Mouse (Mus musculus) ES-Bruce4 (cell line): ENCODE data around the gene Ltc4s. TPM values are rescaled to one million over a fixed set of nuclear protein-coding genes. Genes with fewer than 3 reads are reported as not detected.

Experiments used
- H3K27ac ChIP-seq: 2 replicates; pipeline ENCODE4 v1.5.1; 2012; ENCODE audit warnings: low read length, inconsistent platforms; ENCODE audit not compliant: insufficient read depth
- H3K27me3 ChIP-seq: 2 replicates; pipeline ENCODE4 v1.6.1; 2012; ENCODE audit warnings: mild to moderate bottlenecking, low read length, inconsistent platforms; ENCODE audit not compliant: control insufficient read depth, poor library complexity, insufficient read depth, severe bottlenecking
- H3K36me3 ChIP-seq: 2 replicates; pipeline ENCODE4 v1.6.1; 2012; ENCODE audit warnings: inconsistent platforms, mild to moderate bottlenecking, low read length, moderate library complexity; ENCODE audit not compliant: control insufficient read depth, poor library complexity, insufficient read depth, severe bottlenecking
- H3K4me1 ChIP-seq: one replicate; pipeline ENCODE4 v1.8.1; 2011; ENCODE audit warnings: low read length; ENCODE audit not compliant: control insufficient read depth, insufficient read depth
- H3K4me3 ChIP-seq: 2 replicates; pipeline ENCODE4 v1.5.1; 2011; ENCODE audit warnings: low read depth, mild to moderate bottlenecking, low read length
- H3K9ac ChIP-seq: 2 replicates; pipeline ENCODE4 v1.6.1; 2012; ENCODE audit warnings: low read depth, mild to moderate bottlenecking, inconsistent platforms; ENCODE audit not compliant: poor library complexity, severe bottlenecking
- H3K9me3 ChIP-seq: replicated peaks from 2 replicates; pipeline ENCODE4 v1.6.1; 2012; ENCODE audit warnings: mild to moderate bottlenecking, low read length, inconsistent platforms; ENCODE audit not compliant: control insufficient read depth, poor library complexity, insufficient read depth, severe bottlenecking
- CTCF ChIP-seq: IDR thresholded peaks from one replicate; pipeline ENCODE4 v1.8.1; 2011; ENCODE audit warnings: low read depth, low read length
- EP300 ChIP-seq: IDR thresholded peaks from 2 replicates; pipeline ENCODE4 v1.6.1; 2011; ENCODE audit warnings: low read depth, low read length; ENCODE audit not compliant: insufficient read depth
- POLR2A ChIP-seq: IDR thresholded peaks from one replicate; pipeline ENCODE4 v1.8.1; 2011; ENCODE audit warnings: low read length; ENCODE audit not compliant: insufficient read depth
- polyA plus RNA-seq: library from polyadenylated mRNA; stranded (reverse); fragments of >200 nt; gene quantifications from 2 replicates; pipeline ENCODE4 v1.2.4, GENCODE M21; 2011; ENCODE audit warnings: low read depth; ENCODE audit not compliant: missing spikeins, insufficient read depth, insufficient read length

Ltc4s gene
- 2.7 and 3.1 TPM in 2 replicates for polyA plus RNA-seq

- Histone ChIP-seq H3K9me3 (no peaks in the 10 kb centered on the region), H3K9ac (peak within 1 kb of the TSS; percentile 83), H3K4me3 (peak within 1 kb of the TSS; percentile 81), H3K27me3 (no peaks in the 10 kb centered on the region), H3K27ac (no peak within 1 kb of the TSS), H3K4me1 (peaks cover 4% of the 10 kb centered on the region), H3K36me3 (no peaks in the 10 kb centered on the region)
- TF ChIP-seq EP300 (no peak), POLR2A (no peak), CTCF (no peak)
These were observed at the start of gene Ltc4s for GRCm38 (mm10) chr11:50238324-50238723. Gene Ltc4s, minus strand, starts transcription at chr11:50238616.

- Histone ChIP-seq H3K27ac (no peak overlapping the region), H3K9me3 (no peaks in the 10 kb centered on the region), H3K9ac (no peak overlapping the region), H3K4me1 (no peaks in the 10 kb centered on the region), H3K36me3 (0 out of 2 replicates have a peak, but pooled peaks cover 12% of the 10 kb centered on the region), H3K4me3 (no peak overlapping the region), H3K27me3 (no peaks in the 10 kb centered on the region)
- TF ChIP-seq EP300 (no peak), CTCF (no peak), POLR2A (no peak)
These were observed 48.0 kb upstream of the Ltc4s start for GRCm38 (mm10) chr11:50286428-50286827.

GRCm38 (mm10) chr11:50285696-50286095, 47.3 kb upstream of the Ltc4s start:
- TF ChIP-seq EP300 = no peak
- no peak for TF ChIP-seq POLR2A
- TF ChIP-seq CTCF = no peak
- H3K36me3 ChIP-seq = 0 out of 2 replicates have a peak, but pooled peaks cover 12% of the 10 kb centered on the region
- H3K4me1 ChIP-seq = no peaks in the 10 kb centered on the region
- H3K27ac ChIP-seq = no peak overlapping the region
- no peak overlapping the region for H3K9ac ChIP-seq
- H3K9me3 ChIP-seq = no peaks in the 10 kb centered on the region
- no peaks in the 10 kb centered on the region for H3K27me3 ChIP-seq
- H3K4me3 ChIP-seq = no peak overlapping the region

GRCm38 (mm10) chr11:50285263-50285662, 46.8 kb upstream of the Ltc4s start:
- H3K27me3 ChIP-seq = no peaks in the 10 kb centered on the region
- no peak overlapping the region for H3K9ac ChIP-seq
- no peak overlapping the region for H3K4me3 ChIP-seq
- H3K9me3 ChIP-seq = no peaks in the 10 kb centered on the region
- H3K4me1 ChIP-seq = no peaks in the 10 kb centered on the region
- H3K36me3 ChIP-seq = 0 out of 2 replicates have a peak, but pooled peaks cover 12% of the 10 kb centered on the region
- no peak overlapping the region for H3K27ac ChIP-seq
- TF ChIP-seq POLR2A = no peak
- TF ChIP-seq CTCF = no peak
- no peak for TF ChIP-seq EP300

GRCm38 (mm10) chr11:50280053-50280452, 41.6 kb upstream of the Ltc4s start:
- no peak overlapping the region for H3K9ac ChIP-seq
- no peak overlapping the region for H3K4me3 ChIP-seq
- TF ChIP-seq EP300 (no peak), CTCF (no peak), POLR2A (no peak)
- no peak overlapping the region for H3K27ac ChIP-seq
- H3K36me3 ChIP-seq = peaks cover 4% of the 10 kb centered on the region; the same call in 1 of the 2 replicates
- no peaks in the 10 kb centered on the region for H3K27me3 ChIP-seq
- H3K4me1 ChIP-seq = no peaks in the 10 kb centered on the region
- no peaks in the 10 kb centered on the region for H3K9me3 ChIP-seq

GRCm38 (mm10) chr11:50279005-50279404, 40.6 kb upstream of the Ltc4s start:
- H3K27ac ChIP-seq = no peak overlapping the region
- no peak overlapping the region for H3K4me3 ChIP-seq
- peaks cover 4% of the 10 kb centered on the region; the same call in 1 of the 2 replicates for H3K36me3 ChIP-seq
- H3K27me3 ChIP-seq = no peaks in the 10 kb centered on the region
- no peaks in the 10 kb centered on the region for H3K9me3 ChIP-seq
- no peaks in the 10 kb centered on the region for H3K4me1 ChIP-seq
- TF ChIP-seq CTCF (no peak), POLR2A (no peak), EP300 (no peak)
- no peak overlapping the region for H3K9ac ChIP-seq
